Mouse (Mus musculus): ENCODE measurements at regions not wholly inside any gene's neighbourhood (a gene's known extent, or its start where the extent isn't known, plus 50 kb on each side); places are given as distances from the start of the nearest gene placed in this dataset.

DNA sequence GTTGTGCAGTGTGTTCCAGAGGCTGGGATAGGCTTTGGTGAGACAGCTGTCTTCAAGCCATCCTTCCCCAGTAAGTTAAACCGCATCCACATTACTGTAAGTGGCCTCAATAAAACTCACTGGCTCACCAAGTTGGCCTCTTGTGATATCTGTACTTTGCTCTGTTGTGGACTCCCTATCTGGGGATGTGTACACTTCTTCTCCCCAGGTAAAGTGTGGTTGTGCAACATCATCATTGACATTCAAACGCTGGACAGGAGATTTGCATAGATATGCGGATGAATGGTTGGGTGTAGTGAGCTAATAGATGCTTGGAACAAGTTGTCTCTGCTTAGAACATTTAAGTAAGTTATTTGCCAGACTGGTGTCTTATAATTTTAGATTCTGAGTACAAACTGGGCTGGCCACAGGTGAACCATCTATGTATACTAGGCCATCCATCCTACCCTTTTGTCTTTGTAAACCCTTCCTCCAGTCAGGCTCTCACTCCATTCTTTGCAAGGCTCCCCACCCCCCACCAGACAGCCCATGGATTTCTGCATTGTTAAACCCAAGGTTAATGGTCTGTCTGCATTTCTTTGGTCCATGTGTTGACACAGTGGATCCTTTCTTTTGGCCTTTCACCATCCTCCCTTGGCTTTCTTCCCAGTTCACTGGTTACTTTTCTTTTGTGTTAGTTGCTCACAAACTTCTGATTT is 303.0 kb downstream of the Plpp3 start:
- DNase-seq (ENCODE audit: low spot score in 2 of 2) = no peak

DNA sequence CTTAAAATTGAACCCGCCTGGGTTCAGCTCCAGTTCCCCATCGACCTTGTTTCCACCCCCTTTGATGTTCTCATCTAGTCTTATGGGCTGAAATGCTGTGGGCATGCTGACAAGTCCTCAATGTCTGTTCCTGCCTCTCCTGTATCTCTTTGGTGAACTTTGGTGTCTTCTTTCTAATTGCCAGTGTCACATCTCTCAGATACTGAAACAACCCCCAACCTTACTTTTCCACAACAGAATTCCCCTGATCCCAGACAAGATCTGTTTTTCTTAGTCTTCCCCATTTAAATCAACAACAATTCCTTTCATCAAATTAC is 303.5 kb downstream of the Plpp3 start:
- no peak for DNase-seq (ENCODE audit: low spot score in 2 of 2)

DNA sequence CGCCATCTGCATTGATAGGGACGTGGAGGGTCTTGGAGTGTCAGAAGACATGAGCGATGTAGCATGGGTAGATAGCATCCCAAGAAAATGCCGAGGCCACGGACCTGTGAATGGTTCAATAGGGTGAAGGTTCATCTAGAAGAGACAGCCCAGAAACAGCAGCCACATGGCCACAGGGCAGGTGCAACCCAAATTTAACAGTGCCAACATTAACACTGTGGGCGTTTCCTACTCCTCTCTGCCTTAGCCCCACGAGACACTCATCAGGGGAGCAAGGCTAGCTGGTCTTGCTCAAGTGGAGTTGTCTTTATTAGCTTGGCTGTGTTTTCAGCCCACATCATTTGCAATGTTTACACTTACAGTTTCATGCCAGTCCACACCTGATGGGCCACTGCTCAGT is 310.7 kb downstream of the Plpp3 start:
- DNase-seq (ENCODE audit: low spot score in 2 of 2) = no peak

DNA sequence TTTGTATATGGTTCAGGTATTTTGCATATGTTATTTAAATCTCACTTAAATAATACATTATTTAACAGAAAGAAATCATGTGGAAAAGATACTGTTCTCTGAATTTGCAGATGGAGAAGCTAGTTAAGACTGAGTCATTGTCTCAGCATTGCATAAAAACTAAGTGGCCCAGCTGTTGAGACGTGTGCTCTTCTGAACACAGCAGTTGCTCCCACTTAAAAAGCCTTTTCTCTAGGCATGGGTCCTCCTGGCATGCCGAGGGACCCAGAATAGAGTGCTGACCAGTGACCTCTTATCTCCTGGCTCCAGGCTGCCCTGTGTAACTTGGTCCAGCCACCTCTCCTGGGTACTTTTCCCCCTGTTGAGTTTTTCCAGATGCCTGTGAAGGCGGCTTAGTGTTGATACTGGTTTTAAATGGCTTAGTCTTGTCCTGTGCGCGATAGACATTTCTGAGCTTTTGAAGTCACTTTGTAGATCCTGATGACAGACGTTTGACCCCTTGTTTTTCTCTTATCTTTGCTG is 312.2 kb downstream of the Plpp3 start:
- DNase-seq (ENCODE audit: low spot score in 2 of 2) = no peak

DNA sequence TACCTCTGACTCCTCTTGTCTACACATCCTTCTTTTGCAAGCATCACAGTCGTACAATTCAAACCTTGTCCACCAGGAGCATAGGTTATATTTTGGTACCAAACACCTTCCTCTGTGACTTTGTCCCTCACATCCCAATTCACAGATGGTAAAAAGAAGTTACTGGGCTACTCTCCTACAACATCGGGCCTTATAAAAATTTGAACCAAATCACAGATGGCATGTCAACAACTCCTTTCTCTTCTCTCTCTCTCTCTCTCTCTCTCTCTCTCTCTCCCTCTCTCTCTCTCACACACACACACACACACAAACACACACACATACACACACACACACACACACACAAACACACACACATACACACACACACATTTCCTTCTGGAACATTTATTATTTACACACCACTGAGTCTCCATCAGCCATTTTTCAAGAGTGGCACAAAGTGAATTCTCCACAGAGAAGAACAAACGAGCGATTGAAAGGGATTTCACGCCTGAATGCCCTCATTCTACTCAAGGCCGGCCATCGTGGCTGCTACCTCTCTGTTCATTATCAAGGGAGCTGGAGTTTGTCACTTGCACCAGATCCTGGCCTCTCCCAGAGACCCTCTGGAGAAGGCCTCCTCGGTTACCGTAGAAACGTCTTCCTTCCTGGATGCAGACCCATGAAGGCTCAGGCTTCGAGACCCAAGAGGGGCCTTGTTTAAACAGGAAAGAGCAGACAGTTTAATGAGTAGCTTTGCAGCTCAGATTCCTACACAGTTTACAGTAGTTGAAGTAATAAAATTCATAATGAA is 314.7 kb upstream of the Gm12728 start:
- no peak for DNase-seq (ENCODE audit: low spot score in 2 of 2)

DNA sequence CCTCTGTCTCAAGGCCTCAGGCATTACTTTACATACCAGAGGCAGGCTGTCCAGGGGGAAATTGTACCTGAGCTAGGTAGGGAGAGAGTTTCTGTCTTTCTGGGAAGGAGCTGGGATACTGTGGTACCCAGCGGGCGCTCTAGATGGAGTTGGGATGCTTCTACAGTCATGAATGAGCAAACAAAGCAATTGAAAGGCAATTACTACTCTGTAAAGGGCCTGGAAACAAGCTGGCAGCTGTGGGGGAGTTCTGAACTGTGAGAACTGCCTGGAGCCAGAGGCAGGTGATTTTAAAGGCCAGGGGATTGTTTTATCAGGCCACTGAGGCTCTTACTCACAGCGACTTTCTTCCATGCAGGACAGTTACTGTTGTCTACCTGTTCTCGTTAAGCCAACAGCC is 313.3 kb upstream of the Gm12728 start:
- no peak for DNase-seq (ENCODE audit: low spot score in 2 of 2)

DNA sequence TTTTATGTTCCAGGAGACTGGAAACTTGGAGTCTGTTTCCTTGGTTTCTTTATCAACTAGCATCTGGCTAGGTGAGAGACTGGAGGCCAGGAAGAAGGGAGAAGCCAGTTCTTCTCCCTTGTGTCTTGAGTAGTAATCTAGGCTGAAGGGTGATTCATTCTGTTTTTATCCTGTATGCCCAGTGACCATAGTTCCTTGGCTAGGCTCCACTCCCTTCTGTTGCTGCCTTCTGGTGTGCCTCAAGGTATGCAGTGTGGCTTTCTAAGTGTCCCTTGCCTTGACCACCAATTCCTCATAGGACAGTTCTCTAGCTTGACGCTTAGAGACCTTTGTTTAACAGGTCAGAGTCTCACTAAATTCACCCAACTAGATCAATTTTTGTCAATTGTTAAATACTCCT is 303.3 kb upstream of the Gm12728 start:
- no peak for DNase-seq (ENCODE audit: low spot score in 2 of 2)

DNA sequence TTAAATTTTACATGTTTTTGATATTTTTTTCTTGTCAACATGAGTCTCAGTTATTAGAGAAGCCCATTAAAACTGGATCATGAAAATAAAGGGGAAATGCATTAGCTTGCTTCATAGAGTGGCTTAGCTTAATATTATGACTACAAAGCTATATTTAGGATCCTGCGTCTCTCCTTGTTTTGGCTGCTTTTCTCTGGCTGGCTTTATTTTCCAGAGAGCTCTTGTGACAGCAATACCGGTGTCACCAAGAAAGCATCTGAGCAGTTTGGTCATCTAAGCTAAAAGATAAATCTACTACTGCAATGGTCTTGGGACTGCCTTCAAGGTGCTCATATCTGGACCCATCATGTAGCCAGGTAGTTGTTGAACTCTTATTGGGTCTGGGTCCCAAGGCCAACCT is 293.5 kb upstream of the Gm12728 start:
- DNase-seq (ENCODE audit: low spot score in 2 of 2) = no peak

DNA sequence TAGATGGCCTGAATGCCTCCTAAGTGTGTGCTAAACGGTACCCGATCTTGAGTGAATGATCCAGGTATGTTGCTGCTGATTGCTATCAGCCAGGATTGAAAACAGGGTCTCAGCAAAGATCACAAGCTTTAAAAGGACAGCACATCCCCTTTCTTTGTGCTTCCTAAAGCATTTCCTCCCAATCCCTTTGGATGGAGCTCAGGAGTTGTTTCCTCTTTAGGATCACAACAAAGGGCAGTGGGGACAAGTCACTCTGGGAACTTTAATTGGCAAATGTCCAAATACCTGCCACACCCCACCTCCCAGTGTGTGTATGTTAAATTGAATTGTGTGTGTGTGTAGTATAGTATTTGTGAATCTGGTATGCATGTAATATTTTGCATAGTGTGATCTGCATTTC is 283.5 kb upstream of the Gm12728 start:
- DNase-seq (ENCODE audit: low spot score in 2 of 2) = no peak

DNA sequence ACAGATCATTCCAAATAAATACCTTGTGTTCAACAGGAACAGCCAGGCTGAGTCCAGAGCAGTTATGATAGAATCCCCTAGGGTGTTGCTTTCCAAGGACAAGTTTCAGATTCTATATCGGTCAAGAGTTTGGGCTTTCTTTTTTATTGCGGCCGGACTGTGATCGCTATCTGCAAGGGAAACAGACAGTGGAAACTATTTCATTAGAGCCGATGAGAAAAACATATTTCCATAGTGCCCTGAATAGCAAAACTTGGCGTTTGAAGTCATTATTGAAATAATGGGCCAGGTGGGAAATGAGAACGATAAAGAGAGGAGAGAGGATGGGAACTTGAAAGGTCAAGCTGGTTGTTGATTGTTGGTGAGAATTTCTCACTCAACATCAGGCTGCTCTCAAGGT is 282.4 kb upstream of the Gm12728 start:
- no peak for DNase-seq (ENCODE audit: low spot score in 2 of 2)

DNA sequence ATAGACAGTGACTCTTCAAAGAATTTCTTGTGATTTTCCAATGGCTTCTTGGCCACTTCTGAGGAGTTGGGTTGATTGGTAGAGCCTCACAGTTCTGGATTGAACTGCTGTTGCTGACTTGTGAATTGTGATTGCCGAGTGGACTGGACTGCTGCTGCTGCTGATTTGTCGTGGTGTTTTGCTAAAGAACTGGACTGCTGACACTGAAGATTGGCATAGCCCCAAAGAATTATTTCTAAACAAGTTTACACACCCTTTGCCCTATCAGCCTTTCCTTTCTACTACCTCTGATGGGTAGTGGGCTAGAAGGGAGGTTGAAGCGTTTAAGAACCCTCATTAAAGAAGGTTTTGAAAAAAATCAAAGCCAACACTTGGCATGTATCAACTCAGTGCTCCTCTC is 280.6 kb upstream of the Gm12728 start:
- DNase-seq (ENCODE audit: low spot score in 2 of 2) = no peak

DNA sequence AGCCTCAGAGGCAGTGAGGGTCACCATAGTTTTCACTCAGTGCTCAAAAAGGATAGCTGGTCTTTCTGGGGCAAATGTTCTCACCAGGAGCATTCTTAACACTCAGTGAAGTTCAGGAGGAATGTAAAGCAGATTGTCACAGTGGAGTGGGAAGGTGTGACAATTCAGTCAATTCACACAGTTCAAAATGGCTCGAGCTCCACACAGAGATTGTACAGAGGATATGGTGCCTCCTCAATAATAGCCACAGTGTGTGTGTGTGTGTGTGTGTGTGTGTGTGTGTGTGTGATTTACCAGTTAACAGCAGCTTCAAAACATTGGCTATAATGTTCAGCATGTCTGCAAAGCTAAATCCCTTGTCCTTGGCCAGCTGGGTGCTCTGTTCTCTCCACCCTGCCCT is 279.3 kb upstream of the Gm12728 start:
- DNase-seq (ENCODE audit: low spot score in 2 of 2) = no peak

DNA sequence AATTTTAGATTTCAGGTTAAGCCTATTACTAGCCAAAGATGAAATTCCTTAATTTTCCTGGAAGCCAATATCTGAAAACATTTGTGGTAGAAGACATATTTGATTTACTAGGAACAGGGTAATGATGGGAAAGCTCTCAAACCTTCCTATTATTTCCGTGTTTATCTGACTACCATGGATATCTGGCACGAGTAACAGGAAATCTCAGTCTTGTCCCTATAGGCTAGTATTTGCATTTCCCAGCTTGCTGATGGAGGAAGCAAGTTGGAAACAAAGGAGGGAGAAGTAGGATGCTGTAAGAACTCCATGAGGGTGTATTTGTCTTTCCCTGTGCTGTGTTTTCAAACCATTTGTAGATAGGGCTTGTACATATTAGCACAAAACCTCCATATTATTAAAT is 264.5 kb upstream of the Gm12728 start:
- no peak for DNase-seq (ENCODE audit: low spot score in 2 of 2)

DNA sequence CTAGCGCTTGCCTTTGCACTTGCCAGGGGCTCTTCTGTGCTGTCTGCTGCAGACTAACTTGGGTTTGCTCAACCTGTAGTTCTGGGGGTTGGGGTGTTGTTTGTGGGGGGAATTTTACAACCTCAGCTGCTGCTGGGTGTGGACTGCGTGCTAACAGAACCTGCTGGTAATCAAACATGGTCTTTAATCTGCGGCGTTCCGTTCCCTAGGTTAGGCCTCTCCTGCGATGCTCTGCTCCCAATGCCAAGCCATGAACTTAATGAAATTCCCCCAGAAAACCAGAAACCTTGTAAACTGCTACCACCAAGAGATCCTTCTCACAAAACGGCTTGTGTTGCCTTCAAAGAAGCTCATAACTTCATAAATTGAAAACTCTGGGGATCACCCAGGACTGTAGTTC is 262.9 kb upstream of the Gm12728 start:
- DNase-seq (ENCODE audit: low spot score in 2 of 2) = no peak

DNA sequence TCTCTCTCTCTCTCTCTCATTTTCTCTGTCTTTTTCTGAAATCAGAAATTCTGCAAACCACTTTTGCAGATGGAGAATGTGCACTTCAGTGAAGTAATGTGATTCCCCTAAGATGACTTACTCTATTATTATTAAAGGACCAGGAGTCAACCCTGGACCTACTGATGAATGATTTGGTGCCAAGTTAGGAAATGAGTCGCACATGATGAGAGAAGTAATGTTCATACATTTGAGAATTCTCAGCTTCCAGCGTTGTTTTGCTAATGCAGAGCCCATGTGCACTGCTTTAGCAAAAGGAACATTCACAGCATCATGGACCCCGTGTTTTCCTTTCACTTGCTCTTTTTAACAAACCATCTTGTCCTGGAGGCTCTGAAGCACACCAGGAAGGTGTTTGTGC is 262.4 kb upstream of the Gm12728 start:
- no peak for DNase-seq (ENCODE audit: low spot score in 2 of 2)

DNA sequence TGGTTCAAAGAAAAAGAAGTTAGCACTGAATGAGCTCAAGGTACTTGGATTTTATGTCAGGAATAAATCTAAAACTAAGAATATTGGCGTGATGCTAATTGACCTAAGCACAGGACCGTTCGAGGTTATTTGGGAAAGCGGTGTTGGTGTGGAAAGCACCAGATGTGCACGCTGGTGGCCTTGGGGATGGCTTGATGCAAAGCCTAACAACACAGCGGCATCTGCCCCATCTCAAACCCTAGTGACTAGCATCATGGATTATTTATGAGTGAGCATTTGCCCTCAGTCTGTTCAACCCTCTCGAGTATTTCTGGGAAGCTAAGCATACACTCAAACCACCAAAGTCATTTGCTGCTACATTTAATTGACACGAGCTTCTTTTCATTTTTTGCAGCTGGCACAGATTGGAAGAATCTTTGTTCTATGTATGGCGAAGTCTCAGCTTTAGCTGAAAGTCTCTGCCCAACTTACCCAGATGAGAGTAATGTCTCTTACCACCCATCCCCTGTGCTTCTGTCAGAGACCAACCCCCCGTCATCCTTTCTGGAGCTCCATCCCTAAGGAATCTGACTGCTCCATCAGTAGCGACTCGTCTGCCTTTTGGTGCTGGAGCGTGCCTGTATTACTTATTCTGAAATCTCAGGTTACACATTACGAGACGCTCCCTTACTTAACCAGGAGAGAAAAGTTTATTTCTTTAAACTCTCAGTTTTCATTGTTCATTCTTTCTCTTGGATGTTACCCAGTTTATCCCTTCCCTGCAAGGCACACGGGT is 257.8 kb upstream of the Gm12728 start:
- DNase-seq (ENCODE audit: low spot score in 2 of 2) = no peak

DNA sequence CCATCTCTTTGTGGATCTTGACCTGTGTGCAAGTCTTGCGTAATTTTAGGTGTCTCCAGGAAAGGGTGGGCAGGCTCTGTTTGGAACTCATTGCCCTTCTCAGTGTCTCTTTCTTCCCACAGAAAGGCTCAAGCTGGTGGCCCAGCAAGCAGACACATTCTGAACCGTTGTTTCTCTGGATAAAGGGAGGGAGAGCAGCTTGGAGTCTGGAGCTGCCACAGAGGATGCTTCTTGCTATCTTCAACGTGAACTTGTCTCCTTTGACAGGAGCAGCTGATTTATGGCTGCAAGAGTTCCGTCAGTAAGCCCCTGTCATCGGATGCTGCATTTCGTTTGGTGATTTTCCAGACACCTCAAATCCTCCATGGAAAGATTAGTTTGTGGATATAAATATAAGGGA is 254.2 kb upstream of the Gm12728 start:
- DNase-seq (ENCODE audit: low spot score in 2 of 2) = no peak

DNA sequence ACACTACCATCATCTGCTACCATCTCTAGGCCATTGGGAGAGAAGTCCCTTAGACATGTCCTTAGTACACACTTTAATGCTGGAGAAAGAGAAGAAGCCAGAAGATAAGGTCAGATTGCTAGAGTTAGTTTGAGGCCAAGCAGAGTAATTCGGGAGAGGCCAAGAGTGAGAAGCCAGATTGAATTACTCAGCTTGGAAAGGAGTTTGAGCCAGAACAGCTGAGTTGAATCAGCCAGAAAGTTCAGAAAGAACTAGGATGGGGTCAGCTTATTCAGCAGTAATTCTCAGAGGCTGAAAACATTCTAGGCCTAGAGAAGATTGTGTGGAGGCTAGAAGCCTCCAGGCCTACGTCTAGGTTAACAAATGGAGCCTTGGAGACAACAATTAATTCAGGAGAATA is 244.2 kb upstream of the Gm12728 start:
- DNase-seq (ENCODE audit: low spot score in 2 of 2) = peak in 1 of 2 experiments; percentile 9

DNA sequence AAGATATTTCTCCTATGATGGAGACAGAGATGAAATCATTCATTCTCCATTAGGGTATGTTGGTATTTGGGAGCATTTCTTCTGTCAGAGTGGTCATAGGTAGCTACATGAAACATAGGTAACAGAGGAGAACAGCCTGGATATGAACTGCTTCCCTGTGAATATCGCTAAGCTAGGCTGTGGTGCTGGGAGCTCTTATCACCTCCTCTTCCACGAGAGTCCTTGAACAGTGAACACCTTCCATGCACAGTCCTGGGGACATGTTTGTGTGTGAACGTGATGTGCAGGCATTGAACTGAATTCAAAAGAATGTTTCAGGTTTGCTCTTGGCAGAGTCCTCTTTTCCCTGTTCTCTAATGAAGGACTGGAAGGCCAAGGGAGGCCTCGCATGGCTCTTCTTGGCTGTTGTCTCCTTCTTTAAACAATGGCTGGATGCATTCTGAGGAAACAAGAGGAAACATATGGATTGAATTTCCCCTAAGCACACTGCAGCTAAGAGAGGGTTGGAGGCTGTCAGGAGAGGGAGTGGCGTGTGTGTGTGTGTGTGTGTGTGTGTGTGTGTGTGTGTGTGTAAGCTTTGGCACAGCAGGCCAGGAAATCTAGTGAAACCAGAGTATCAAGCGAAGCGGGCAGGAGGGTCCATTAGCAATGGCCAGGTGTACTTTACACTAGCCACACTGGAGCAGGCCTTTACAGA is 239.8 kb upstream of the Gm12728 start:
- no peak for DNase-seq (ENCODE audit: low spot score in 2 of 2)

DNA sequence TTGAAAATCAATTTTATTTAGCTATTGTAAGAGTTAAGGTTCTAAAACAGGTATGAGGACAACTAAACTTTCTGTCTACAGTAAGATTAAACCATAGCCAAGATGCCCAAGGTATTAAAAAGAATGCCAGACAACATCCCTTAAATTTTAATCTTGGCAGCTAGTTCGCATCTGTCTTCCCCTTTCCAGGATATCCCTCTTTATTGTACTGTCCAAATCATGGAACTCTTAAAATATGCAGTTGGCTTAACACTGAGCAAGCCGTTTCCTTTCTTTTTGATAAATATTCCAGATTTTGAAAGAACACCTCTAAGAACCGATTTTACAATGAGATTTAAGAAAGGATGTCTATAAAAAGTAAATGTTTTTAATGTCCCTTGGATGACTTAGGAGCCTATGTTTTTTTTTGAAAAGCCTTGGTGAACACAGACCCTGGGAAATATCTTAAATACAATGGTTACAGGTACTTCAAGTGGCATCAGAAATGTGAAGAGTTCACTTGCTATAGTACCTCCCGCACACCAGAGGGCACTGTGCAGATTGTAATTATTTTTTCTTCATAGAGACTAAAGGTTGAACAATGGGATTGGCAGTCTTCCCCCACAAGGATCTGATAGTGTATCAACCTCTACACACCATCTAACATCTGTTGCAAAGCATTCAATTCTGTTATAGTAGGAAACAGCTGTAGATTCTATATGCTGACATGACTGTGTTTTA is 237.5 kb upstream of the Gm12728 start:
- DNase-seq (ENCODE audit: low spot score in 2 of 2) = no peak

DNA sequence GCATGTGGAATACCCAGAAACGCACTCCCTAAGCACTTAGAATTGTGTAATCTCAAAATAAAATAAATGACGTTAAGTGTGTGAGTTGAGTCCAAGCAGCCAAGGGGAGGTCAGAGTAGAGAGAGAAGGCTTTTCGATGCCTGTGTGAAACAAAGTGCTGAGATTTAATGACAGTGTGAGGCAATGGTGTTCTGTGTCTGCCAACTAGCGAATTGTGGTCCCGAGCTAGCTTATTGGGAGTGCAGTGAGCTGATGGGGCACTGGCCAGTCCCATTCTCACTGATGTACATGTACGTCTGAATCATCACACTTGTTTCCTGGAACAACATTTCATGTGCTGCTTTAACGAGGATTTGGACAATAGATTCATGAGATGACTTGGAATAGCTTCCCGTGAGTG is 234.7 kb upstream of the Gm12728 start:
- DNase-seq (ENCODE audit: low spot score in 2 of 2) = peak in 1 of 2 experiments; percentile 20
